ENCODE assay signal across 8 mouse cellular contexts in genomic region chr8:70041885-70042546, GRCm38 (mm10). TPM values are rescaled to one million over a fixed set of nuclear protein-coding genes. Genes with fewer than 3 reads are reported as not detected.
A peak's percentile ranks its signal among the peaks of the same experiment; 100 is the strongest.
DNase-seq lines count a peak whose midpoint lies in the region; ATAC-seq and TF ChIP-seq lines count a peak whose summit lies in the region.

No protein-coding gene starts in this region.

- H3K27me3 ChIP-seq in stomach, postnatal 0 days (ENCODE audit: control insufficient read depth, insufficient read depth, low read length): no peaks in the 10 kb centered on the region

- H3K4me1 ChIP-seq in brown adipose tissue, adult 24 weeks (ENCODE audit: control insufficient read depth, insufficient read depth, insufficient read length, low read length): peaks cover 15% of the 10 kb centered on the region
- peaks cover 5% of the 10 kb centered on the region; the same call in 1 of the 2 replicates for H3K4me1 ChIP-seq in stomach, postnatal 0 days (replicated peaks; ENCODE audit: control insufficient read depth, insufficient read depth)

- TF ChIP-seq CTCF in stomach, postnatal 0 days (IDR thresholded peaks at IDR 0.05; ENCODE audit: low read depth): no peak

- H3K4me3 ChIP-seq in brown adipose tissue, adult 24 weeks (ENCODE audit: insufficient read depth, low read depth, low read length): peak overlapping the region; percentile 93
- peak overlapping the region; percentile 100 for H3K4me3 ChIP-seq in stomach, postnatal 0 days (ENCODE audit: low read depth, low read length)

- peak overlapping the region; percentile 56; the same call in 1 of the 2 replicates for H3K27ac ChIP-seq in brown adipose tissue, adult 24 weeks (replicated peaks; ENCODE audit: low read depth, low read length)
- H3K27ac ChIP-seq in stomach, postnatal 0 days (replicated peaks): peak overlapping the region; percentile 86

- H3K36me3 ChIP-seq in stomach, postnatal 0 days (ENCODE audit: control insufficient read depth, insufficient read depth, low read length): no peaks in the 10 kb centered on the region

- peak; percentile 15 for DNase-seq in left cerebral cortex, postnatal 4 days
- no peak for DNase-seq in left cerebral cortex, postnatal 36 days (ENCODE audit: low spot score in 2 of 2)
- peak; percentile 19 to 30 for DNase-seq in frontal cortex, postnatal 25 days (ENCODE audit: low spot score in 2 of 2)
- DNase-seq in kidney, postnatal 14 days: peak; percentile 45
- peak; percentile 71 for DNase-seq in stomach, postnatal 0 days (ENCODE audit: low spot score)
- DNase-seq in ovary, postnatal 14 days (ENCODE audit: low spot score): no peak

- no peaks in the 10 kb centered on the region for H3K9me3 ChIP-seq in stomach, postnatal 0 days (ENCODE audit: control insufficient read depth, low read length)

- intact Hi-C loops in left cerebral cortex, postnatal 4 days (cut with DNase I): no loop called here
- intact Hi-C loops in left cerebral cortex, postnatal 36 days (cut with DNase I): no loop called here

- ATAC-seq in megakaryocyte progenitor cell, adult 5-6 weeks (replicated peaks; ENCODE audit: poor library complexity): 0 out of 2 replicates have a peak, but pooled peaks have one; percentile 10
- peak; percentile 53 for ATAC-seq in stomach, postnatal 0 days (ENCODE audit: low FRiP score, low TSS enrichment)

- under 1% methylated on average over 47 of the region's 47 CpGs for WGBS in stomach, postnatal 0 days

- H3K9ac ChIP-seq in stomach, postnatal 0 days (ENCODE audit: low read length): peak overlapping the region; percentile 99

- peak overlapping the region; percentile 99 for H3K4me2 ChIP-seq in stomach, postnatal 0 days (replicated peaks; ENCODE audit: low read depth)

- no peak for TF ChIP-seq EP300 in stomach, postnatal 0 days (optimal IDR thresholded peaks at IDR 0.05)

RNA-seq across cellular contexts. Expression of gene Mau2, which starts 0.5 kb away (rescaled TPM):
- 10 to 100 TPM; 87.6 to 88.9 TPM for total RNA-seq in left cerebral cortex, postnatal 4 days (2021)
- 10 to 100 TPM; 71.3 to 78.7 TPM for total RNA-seq in left cerebral cortex, postnatal 36 days (2021)
- polyA plus RNA-seq in brown adipose tissue, adult 24 weeks (2012; ENCODE audit: insufficient read depth, insufficient read length, missing spikeins): 12.3 and 16.4 TPM in 2 replicates
- 24.0 and 24.6 TPM in 2 replicates for total RNA-seq in megakaryocyte progenitor cell, adult 5-6 weeks (2015)
- 24.0 and 26.7 TPM in 2 replicates for total RNA-seq in megakaryocyte progenitor cell, adult 5-6 weeks (2017)
- 22.4 and 24.4 TPM in 2 replicates for polyA plus RNA-seq in stomach, postnatal 0 days (2015; fragmentation: Nextera tagmentation; extraction: Ambion mirVana)

RNA-seq across cellular contexts. Expression of gene Sugp1, which starts 0.6 kb away (rescaled TPM):
- 10 to 100 TPM; 48.5 to 52.6 TPM for total RNA-seq in left cerebral cortex, postnatal 4 days (2021)
- 10 to 100 TPM; 48.5 to 53.4 TPM for total RNA-seq in left cerebral cortex, postnatal 36 days (2021)
- polyA plus RNA-seq in brown adipose tissue, adult 24 weeks (2012; ENCODE audit: insufficient read depth, insufficient read length, missing spikeins): 7.6 and 9.0 TPM in 2 replicates
- 8.4 and 11.4 TPM in 2 replicates for total RNA-seq in megakaryocyte progenitor cell, adult 5-6 weeks (2015)
- total RNA-seq in megakaryocyte progenitor cell, adult 5-6 weeks (2017): 22.2 and 32.1 TPM in 2 replicates
- 21.2 and 22.0 TPM in 2 replicates for polyA plus RNA-seq in stomach, postnatal 0 days (2015; fragmentation: Nextera tagmentation; extraction: Ambion mirVana)

RNA-seq across cellular contexts. Expression of gene Tm6sf2, which starts 30.7 kb away (rescaled TPM):
- total RNA-seq in left cerebral cortex, postnatal 4 days (2021): 1 to 10 TPM; 1.0 to 1.6 TPM
- total RNA-seq in left cerebral cortex, postnatal 36 days (2021): 1 to 10 TPM; 1.5 TPM
- polyA plus RNA-seq in brown adipose tissue, adult 24 weeks (2012; ENCODE audit: insufficient read depth, insufficient read length, missing spikeins): not detected in 2 replicates
- total RNA-seq in megakaryocyte progenitor cell, adult 5-6 weeks (2015): 0.54 TPM in 1 of 2 replicates, not detected in the other
- not detected in 2 replicates for total RNA-seq in megakaryocyte progenitor cell, adult 5-6 weeks (2017)
- 1.0 and 1.5 TPM in 2 replicates for polyA plus RNA-seq in stomach, postnatal 0 days (2015; fragmentation: Nextera tagmentation; extraction: Ambion mirVana)

RNA-seq across cellular contexts. Expression of gene Hapln4, which starts 41.2 kb away (rescaled TPM):
- 1 to 10 TPM; 1.4 to 1.5 TPM for total RNA-seq in left cerebral cortex, postnatal 4 days (2021)
- total RNA-seq in left cerebral cortex, postnatal 36 days (2021): 10 to 100 TPM; 78.4 to 95.6 TPM
- 0.63 and 4.7 TPM in 2 replicates for polyA plus RNA-seq in brown adipose tissue, adult 24 weeks (2012; ENCODE audit: insufficient read depth, insufficient read length, missing spikeins)
- total RNA-seq in megakaryocyte progenitor cell, adult 5-6 weeks (2015): not detected in 2 replicates
- not detected in 2 replicates for total RNA-seq in megakaryocyte progenitor cell, adult 5-6 weeks (2017)
- 0.02 and 0.10 TPM in 2 replicates for polyA plus RNA-seq in stomach, postnatal 0 days (2015; fragmentation: Nextera tagmentation; extraction: Ambion mirVana)

RNA-seq across cellular contexts. Expression of gene Gatad2a, which starts 45.8 kb away (rescaled TPM):
- 10 to 100 TPM; 41.9 to 44.8 TPM for total RNA-seq in left cerebral cortex, postnatal 4 days (2021)
- total RNA-seq in left cerebral cortex, postnatal 36 days (2021): 10 to 100 TPM; 27.3 to 27.6 TPM
- 33.7 and 35.6 TPM in 2 replicates for polyA plus RNA-seq in brown adipose tissue, adult 24 weeks (2012; ENCODE audit: insufficient read depth, insufficient read length, missing spikeins)
- total RNA-seq in megakaryocyte progenitor cell, adult 5-6 weeks (2015): 71.4 and 75.1 TPM in 2 replicates
- total RNA-seq in megakaryocyte progenitor cell, adult 5-6 weeks (2017): 54.0 and 68.3 TPM in 2 replicates
- 32.4 and 36.4 TPM in 2 replicates for polyA plus RNA-seq in stomach, postnatal 0 days (2015; fragmentation: Nextera tagmentation; extraction: Ambion mirVana)

Comparison
In these comparisons a context has a peak if more than half of its experiments do, and no peak if none do; other contexts are left out.
1. DNase-seq: peak in left cerebral cortex, postnatal 4 days (single experiment), frontal cortex, postnatal 25 days (2 of 2), kidney, postnatal 14 days (single experiment) and stomach, postnatal 0 days (single experiment); none in left cerebral cortex, postnatal 36 days (0 of 2) and ovary, postnatal 14 days (single experiment).